Mouse (Mus musculus): ENCODE measurements around the gene Gdf9. TPM values are rescaled to one million over a fixed set of nuclear protein-coding genes. Genes with fewer than 3 reads are reported as not detected.
A peak's percentile ranks its signal among the peaks of the same experiment; 100 is the strongest.

The Gdf9 gene
- polyA plus RNA-seq, 1 experiment from 2014 or later: 5.9 TPM

DNA sequence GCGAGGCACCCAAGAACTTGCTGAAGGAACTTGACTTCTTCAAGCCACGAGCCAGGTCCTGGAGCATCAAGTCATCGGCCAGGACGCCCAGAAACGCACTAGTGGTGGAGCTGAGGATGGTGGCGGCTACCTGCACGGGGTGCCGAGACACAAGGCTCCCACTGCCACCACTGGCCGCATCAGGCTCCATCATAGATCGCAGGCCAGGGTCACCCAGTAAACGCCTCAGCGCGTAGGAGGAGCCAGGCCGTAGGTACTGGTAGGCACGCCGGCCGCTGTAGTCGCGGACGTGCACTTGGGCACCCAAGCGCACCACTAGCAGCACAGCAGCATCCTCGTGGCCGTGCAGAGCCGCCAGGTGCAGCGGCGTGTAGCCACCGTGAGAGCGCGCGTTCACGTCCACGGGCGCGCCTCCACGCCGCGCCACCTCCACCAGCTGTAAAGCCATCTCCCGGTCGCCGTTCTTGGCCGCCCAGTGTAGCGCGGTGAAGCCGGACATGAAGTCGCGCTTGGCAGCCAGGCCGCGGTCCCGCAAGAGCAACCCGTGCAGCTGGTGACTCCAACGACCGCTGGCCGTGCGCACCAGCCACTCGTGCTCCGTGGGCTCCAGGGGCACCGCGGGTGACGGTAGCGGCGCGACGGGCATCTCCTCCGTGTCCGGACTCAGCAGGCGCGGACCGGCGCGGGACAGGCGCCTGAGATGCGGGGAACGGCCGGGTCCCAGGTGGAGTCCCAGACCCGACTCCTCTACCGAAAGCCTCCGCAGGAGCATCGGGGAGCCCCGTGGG lies 47.8 kb downstream of the Gdf9 start:
- Histone ChIP-seq H3K27ac (replicated peaks; ENCODE audit: low read depth, low read length) (no peak overlapping the region), H3K4me1 (ENCODE audit: control insufficient read depth, insufficient read depth, low read length) (peaks cover 15% of the 10 kb centered on the region), H3K9ac (replicated peaks; ENCODE audit: low read length) (peak overlapping the region; percentile 34; the same call in 1 of the 2 replicates), H3K9me3 (ENCODE audit: control insufficient read depth, low read length) (peaks cover 4% of the 10 kb centered on the region; the same call in 1 of the 2 replicates), H3K36me3 (ENCODE audit: control insufficient read depth, insufficient read depth, low read length) (no peaks in the 10 kb centered on the region), H3K4me3 (replicated peaks; ENCODE audit: low read depth, low read length) (peak overlapping the region; percentile 42), H3K27me3 (ENCODE audit: control insufficient read depth, insufficient read depth, low read length) (peaks cover 64% of the 10 kb centered on the region), H3K4me2 (ENCODE audit: low read length) (peak overlapping the region; percentile 66)
- no peak for ATAC-seq (ENCODE audit: low FRiP score, low TSS enrichment)
- peak; percentile 51 for DNase-seq
- 4% methylated on average over 79 of the region's 79 CpGs for WGBS

DNA sequence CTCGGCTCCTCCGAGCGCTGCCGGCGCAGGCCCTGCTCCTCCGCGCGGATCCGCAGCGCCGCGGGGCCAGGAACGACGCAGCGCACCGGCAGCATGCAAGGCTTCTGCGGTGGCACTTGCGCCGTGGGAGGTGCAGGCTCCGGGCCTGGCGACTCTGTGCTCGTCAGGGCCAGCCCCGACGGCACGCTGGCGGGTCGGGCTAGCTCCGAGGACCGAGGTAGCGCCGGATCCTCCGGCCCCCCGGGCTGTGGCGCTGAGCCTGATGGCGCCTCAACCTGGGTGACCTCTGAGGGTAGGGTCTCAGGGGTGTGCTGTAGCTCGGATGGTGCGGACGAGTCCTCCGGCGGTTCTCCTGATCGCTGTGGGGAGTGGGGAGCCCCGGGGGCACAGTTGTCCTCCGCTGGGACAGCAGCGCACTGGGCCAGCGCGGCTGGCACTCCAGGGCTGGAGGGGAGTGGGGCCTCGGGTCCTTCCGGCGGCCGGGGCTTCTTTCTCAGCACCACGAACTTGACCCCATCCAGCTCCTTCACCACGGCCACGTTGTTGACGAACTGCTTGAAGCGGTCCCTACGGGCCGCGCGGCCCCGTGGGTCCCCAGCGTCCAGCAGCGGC lies 48.5 kb downstream of the Gdf9 start:
- peak overlapping the region; percentile 66 for H3K4me2 ChIP-seq (ENCODE audit: low read length)
- DNase-seq (peak; percentile 59), ATAC-seq (ENCODE audit: low FRiP score, low TSS enrichment) (no peak)
- peaks cover 4% of the 10 kb centered on the region; the same call in 1 of the 2 replicates for H3K9me3 ChIP-seq (ENCODE audit: control insufficient read depth, low read length)
- peak overlapping the region; percentile 34 for H3K9ac ChIP-seq (replicated peaks; ENCODE audit: low read length)
- 2% methylated on average over 62 of the region's 62 CpGs for WGBS
- peaks cover 15% of the 10 kb centered on the region for H3K4me1 ChIP-seq (ENCODE audit: control insufficient read depth, insufficient read depth, low read length)
- no peak overlapping the region for H3K27ac ChIP-seq (replicated peaks; ENCODE audit: low read depth, low read length)
- H3K4me3 ChIP-seq (replicated peaks; ENCODE audit: low read depth, low read length): peak overlapping the region; percentile 42
- no peaks in the 10 kb centered on the region for H3K36me3 ChIP-seq (ENCODE audit: control insufficient read depth, insufficient read depth, low read length)
- H3K27me3 ChIP-seq (ENCODE audit: control insufficient read depth, insufficient read depth, low read length): peaks cover 62% of the 10 kb centered on the region

DNA sequence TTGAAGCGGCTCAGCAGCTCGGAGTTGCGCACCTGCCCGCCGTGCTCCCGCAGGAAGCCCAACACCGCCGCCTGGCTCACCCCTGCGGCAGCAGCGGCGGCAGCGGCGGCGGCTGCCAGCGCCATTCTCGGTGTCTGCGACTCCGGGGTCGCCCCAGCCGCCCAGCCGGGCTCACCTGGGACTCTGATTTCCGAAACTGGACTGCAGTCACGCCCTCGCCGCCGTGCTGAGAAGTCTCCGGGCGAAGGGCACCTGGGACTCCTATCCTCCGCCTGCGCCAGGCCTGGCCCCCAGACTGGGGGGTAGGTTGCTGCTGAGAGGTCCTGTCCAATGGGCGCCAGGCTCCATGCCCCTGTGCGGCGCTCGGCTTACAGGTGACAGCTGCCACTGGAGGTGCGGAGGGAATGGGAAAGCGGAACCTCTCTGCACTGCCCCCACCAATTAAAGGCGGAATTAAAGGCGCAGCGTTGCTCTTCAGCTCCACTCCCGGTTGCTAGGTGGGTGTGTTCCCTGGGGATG lies 49.0 kb downstream of the Gdf9 start, which contains the start of the genes Gm9945 and Sowaha:
Gm9945 (plus strand) TSS at position 384 of the 519 bp plus-strand sequence.
Sowaha (minus strand) TSS at position 492 of the 519 bp plus-strand sequence.
- Histone ChIP-seq H3K4me2 (ENCODE audit: low read length) (peak within 1 kb of the TSS; percentile 66), H3K27ac (replicated peaks; ENCODE audit: low read depth, low read length) (no peak within 1 kb of the TSS), H3K9me3 (ENCODE audit: control insufficient read depth, low read length) (peaks cover 4% of the 10 kb centered on the region; the same call in 1 of the 2 replicates), H3K9ac (replicated peaks; ENCODE audit: low read length) (peak within 1 kb of the TSS; percentile 34), H3K4me3 (replicated peaks; ENCODE audit: low read depth, low read length) (peak within 1 kb of the TSS; percentile 42), H3K4me1 (ENCODE audit: control insufficient read depth, insufficient read depth, low read length) (peaks cover 15% of the 10 kb centered on the region), H3K27me3 (ENCODE audit: control insufficient read depth, insufficient read depth, low read length) (peaks cover 62% of the 10 kb centered on the region), H3K36me3 (ENCODE audit: control insufficient read depth, insufficient read depth, low read length) (no peaks in the 10 kb centered on the region)
- ATAC-seq (ENCODE audit: low FRiP score, low TSS enrichment) (no peak), DNase-seq (peak; percentile 67)
- WGBS: 3% methylated on average over 40 of the region's 40 CpGs

DNA sequence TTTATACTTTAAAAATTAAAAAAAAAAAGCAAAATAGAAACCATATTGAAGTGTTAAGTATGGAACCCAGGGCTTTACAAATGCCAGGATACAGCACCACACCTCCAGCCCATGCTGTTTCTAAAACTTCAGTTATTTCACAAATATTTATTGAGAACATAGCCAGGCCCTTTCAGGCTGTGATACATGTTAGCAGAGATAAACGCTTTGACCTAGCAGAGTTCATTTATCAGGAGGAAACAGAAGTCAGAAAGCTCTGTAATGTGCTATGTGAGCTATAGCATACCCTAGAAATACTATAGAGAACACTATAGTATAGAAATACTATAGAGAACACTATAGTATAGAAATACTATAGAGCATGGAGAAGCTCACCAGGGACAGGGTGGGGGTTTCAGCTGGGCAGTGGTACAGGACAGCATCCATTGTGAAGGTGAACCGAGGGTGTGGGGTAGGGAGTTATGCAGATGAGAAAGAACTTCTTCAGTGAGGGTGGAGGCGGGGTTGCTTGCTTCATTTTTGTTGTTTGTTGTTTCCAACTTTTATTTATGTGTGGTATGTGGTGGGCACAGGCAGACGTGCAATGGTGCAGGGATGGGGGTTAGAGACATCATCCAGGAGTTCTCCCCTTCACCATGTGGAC lies 50.4 kb downstream of the Gdf9 start:
- no peak overlapping the region for H3K9ac ChIP-seq (replicated peaks; ENCODE audit: low read length)
- DNase-seq: no peak
- no peak overlapping the region for H3K4me2 ChIP-seq (ENCODE audit: low read length)
- no peak overlapping the region for H3K4me3 ChIP-seq (replicated peaks; ENCODE audit: low read depth, low read length)
- H3K4me1 ChIP-seq (ENCODE audit: control insufficient read depth, insufficient read depth, low read length): peaks cover 6% of the 10 kb centered on the region
- H3K27ac ChIP-seq (replicated peaks; ENCODE audit: low read depth, low read length): no peak overlapping the region
- peaks cover 72% of the 10 kb centered on the region for H3K27me3 ChIP-seq (ENCODE audit: control insufficient read depth, insufficient read depth, low read length)
- 66% methylated on average over 4 of the region's 4 CpGs for WGBS
- no peak for ATAC-seq (ENCODE audit: low FRiP score, low TSS enrichment)
- peaks cover 4% of the 10 kb centered on the region; the same call in 1 of the 2 replicates for H3K9me3 ChIP-seq (ENCODE audit: control insufficient read depth, low read length)
- H3K36me3 ChIP-seq (ENCODE audit: control insufficient read depth, insufficient read depth, low read length): no peaks in the 10 kb centered on the region

DNA sequence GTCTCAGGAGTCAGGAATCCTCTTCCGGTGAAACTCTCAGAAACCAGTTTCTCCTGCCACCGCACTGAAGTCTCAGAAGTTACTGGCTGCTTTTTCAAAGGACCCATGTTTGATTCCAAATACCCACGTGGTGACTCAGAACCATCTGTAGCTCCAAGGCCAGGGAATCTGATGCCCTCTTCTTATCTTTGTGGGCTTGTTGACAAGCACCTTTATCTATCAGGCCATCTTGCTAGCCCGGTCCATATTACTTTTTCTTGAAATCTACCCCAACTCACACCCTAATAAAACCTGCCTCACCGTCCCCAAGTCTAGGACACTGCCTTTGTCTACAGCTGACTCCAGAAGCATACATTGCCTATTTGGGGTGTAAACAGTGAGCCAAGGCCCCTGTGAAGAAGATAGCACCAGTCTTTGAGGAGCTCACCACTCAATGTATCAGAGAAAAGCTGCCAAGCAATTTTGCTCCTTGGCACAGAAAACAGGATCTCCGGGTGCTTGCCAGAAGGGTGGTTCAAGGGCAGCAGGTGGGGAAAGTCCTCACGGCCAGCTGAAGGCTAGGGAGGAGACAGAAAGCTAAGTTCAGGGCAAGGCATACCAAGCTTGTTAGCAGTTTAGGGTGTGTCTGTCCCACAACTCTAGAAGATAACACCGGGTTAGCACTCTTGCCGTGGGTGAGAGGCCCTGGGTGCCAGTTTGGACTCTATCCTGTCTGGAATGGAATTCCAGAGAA lies 52.5 kb downstream of the Gdf9 start:
- H3K4me3 ChIP-seq (replicated peaks; ENCODE audit: low read depth, low read length): no peak overlapping the region
- no peak overlapping the region for H3K27ac ChIP-seq (replicated peaks; ENCODE audit: low read depth, low read length)
- peaks cover 82% of the 10 kb centered on the region for H3K27me3 ChIP-seq (ENCODE audit: control insufficient read depth, insufficient read depth, low read length)
- DNase-seq (no peak), ATAC-seq (ENCODE audit: low FRiP score, low TSS enrichment) (no peak)
- WGBS: 79% methylated on average over 9 of the region's 9 CpGs
- H3K9ac ChIP-seq (replicated peaks; ENCODE audit: low read length): no peak overlapping the region
- H3K9me3 ChIP-seq (ENCODE audit: control insufficient read depth, low read length): peaks cover 4% of the 10 kb centered on the region; the same call in 1 of the 2 replicates
- no peaks in the 10 kb centered on the region for H3K36me3 ChIP-seq (ENCODE audit: control insufficient read depth, insufficient read depth, low read length)
- H3K4me1 ChIP-seq (ENCODE audit: control insufficient read depth, insufficient read depth, low read length): peaks cover 15% of the 10 kb centered on the region; the same call in 1 of the 2 replicates
- H3K4me2 ChIP-seq (ENCODE audit: low read length): no peak overlapping the region

DNA sequence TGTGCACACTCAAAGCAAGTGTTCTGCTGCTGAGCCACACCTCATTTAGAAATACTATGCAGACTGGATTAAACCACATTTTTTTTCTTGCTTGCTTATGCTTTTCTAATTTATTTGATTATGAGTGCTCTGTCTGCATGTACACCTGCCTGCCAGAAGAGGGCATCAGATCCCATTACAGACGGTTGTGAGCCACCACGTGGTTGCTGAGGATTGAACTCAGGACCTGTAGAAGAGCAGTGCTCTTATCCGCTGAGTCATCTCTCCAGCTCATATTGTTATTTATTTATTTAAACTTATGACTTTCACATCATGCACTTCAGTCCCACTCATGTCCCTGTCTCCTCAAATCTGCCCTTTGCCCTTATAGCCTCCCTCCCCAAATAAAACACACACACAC lies 54.9 kb downstream of the Gdf9 start:
- 51% methylated on average over 3 of the region's 3 CpGs for WGBS
- H3K27me3 ChIP-seq (ENCODE audit: control insufficient read depth, insufficient read depth, low read length): peaks cover 71% of the 10 kb centered on the region

DNA sequence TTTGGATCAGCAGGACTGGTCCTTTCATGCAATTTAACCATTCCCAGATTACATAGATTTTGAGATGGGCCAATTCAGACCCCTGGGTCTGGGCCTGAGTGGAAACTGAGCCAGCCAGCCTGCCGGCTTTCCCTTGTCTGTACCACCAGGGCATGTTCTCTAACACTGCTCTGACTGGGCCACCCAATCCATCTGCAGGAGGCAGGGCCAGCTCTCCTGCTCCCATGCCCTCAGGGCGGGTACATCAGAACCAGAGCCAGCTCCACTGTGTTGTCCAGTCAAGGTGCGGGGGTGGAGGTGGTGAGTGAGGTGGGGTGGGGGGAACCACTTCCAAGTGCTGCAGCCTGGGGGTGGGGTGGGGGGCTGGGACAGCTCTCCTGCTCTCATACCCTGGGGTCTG lies 55.5 kb downstream of the Gdf9 start:
- H3K27me3 ChIP-seq (ENCODE audit: control insufficient read depth, insufficient read depth, low read length): peaks cover 66% of the 10 kb centered on the region
- WGBS: 64% methylated on average over 3 of the region's 3 CpGs
- H3K36me3 ChIP-seq (ENCODE audit: control insufficient read depth, insufficient read depth, low read length): no peaks in the 10 kb centered on the region
- H3K4me1 ChIP-seq (ENCODE audit: control insufficient read depth, insufficient read depth, low read length): peaks cover 10% of the 10 kb centered on the region; the same call in 1 of the 2 replicates
- ATAC-seq (ENCODE audit: low FRiP score, low TSS enrichment): no peak
- no peak overlapping the region for H3K27ac ChIP-seq (replicated peaks; ENCODE audit: low read depth, low read length)
- DNase-seq: no peak
- H3K4me2 ChIP-seq (ENCODE audit: low read length): no peak overlapping the region
- no peak overlapping the region for H3K4me3 ChIP-seq (replicated peaks; ENCODE audit: low read depth, low read length)
- no peak overlapping the region for H3K9ac ChIP-seq (replicated peaks; ENCODE audit: low read length)
- no peaks in the 10 kb centered on the region for H3K9me3 ChIP-seq (ENCODE audit: control insufficient read depth, low read length)

More for the DNA sequence above, 54.9 kb downstream of the Gdf9 start:
- no peaks in the 10 kb centered on the region for H3K9me3 ChIP-seq (ENCODE audit: control insufficient read depth, low read length)
- ATAC-seq (ENCODE audit: low FRiP score, low TSS enrichment) (no peak), DNase-seq (no peak)
- no peak overlapping the region for H3K27ac ChIP-seq (replicated peaks; ENCODE audit: low read depth, low read length)
- H3K4me1 ChIP-seq (ENCODE audit: control insufficient read depth, insufficient read depth, low read length): peaks cover 10% of the 10 kb centered on the region; the same call in 1 of the 2 replicates
- no peak overlapping the region for H3K4me3 ChIP-seq (replicated peaks; ENCODE audit: low read depth, low read length)
- no peak overlapping the region for H3K9ac ChIP-seq (replicated peaks; ENCODE audit: low read length)
- H3K36me3 ChIP-seq (ENCODE audit: control insufficient read depth, insufficient read depth, low read length): no peaks in the 10 kb centered on the region
- H3K4me2 ChIP-seq (ENCODE audit: low read length): no peak overlapping the region
